Mouse (Mus musculus): Measurements from ENCODE around the gene Babam2. TPM values are rescaled to one million over a fixed set of nuclear protein-coding genes. Genes with fewer than 3 reads are reported as not detected.

The Babam2 gene
- polyA plus RNA-seq, 1 experiment from 2014 or later = 32.3 TPM

DNA sequence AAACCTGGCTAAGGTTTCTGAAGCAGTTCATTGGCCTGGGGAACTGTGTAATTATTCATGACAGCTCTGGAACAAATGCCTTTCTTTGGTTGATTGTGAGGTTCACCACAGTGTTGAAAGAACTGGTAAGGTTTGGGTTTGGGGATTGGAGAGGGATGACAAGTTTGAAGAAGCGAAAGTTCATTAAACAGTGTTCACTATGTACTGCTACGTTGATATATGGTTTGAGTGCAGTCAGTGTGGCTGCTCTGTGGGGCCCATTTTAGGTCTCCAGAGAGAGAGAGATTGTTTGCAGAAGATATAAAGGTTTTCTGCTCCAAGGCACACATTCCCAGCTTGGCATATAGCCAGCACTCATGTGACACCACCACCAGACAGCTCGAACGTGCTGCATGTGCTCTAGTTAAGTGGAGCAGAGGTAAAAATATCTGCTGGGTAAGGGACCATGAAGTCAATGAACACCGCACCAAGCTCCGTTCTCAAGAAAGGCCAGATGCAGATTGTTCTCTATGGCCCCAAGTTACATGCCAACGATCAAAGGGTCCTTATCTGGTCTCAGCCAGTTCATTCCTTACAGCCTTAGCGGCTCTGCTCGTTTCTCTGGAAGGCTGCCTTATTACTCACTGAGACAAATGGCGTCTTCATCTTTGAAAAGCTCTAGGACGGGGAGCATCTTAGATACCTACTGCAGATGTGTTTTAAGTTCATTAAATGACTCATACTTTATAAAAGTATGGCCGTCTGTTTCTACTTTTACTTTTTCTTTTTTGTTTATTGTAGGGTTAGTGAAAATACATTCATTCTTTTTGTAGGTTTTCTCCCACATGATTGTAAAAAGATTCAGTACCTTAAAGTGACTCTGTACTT is 113.5 kb downstream of the Babam2 start:
- peaks cover 6% of the 10 kb centered on the region for H3K4me1 ChIP-seq (ENCODE audit: control insufficient read depth, insufficient read depth, low read length)
- WGBS = 41% methylated on average over 12 of the region's 12 CpGs
- H3K27ac ChIP-seq (ENCODE audit: low read depth, low read length) = no peak overlapping the region
- DNase-seq (ENCODE audit: low spot score) (peak; percentile 60), ATAC-seq (no peak; the same call in 1 of the 2 replicates)
- H3K27me3 ChIP-seq (replicated peaks; ENCODE audit: control insufficient read depth, insufficient read depth, low read length) = no peaks in the 10 kb centered on the region
- H3K9me3 ChIP-seq (replicated peaks; ENCODE audit: control insufficient read depth, low read length) = no peaks in the 10 kb centered on the region
- H3K4me3 ChIP-seq (ENCODE audit: low read depth, low read length) = no peak overlapping the region
- no peak overlapping the region for H3K4me2 ChIP-seq (ENCODE audit: low read length)
- H3K36me3 ChIP-seq (ENCODE audit: control insufficient read depth, insufficient read depth, low read length) = no peaks in the 10 kb centered on the region
- no peak overlapping the region for H3K9ac ChIP-seq (ENCODE audit: low read length)

DNA sequence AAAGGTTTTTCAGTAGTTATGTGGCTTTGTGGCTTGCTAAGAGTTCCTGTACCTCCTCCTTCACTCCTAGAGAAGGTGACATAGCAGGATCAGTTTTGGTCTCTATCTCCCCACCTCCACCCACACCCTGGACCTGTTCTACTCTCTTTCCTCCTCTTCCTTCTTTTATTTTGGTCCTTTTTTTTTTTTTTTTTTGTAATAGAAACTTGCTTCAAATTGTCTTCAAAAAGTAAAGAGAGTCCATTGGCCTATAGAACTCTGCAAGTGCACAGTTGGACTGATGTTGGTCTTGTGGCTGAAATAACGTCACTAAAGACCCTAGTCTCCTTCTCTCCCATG is 114.1 kb downstream of the Babam2 start:
- ATAC-seq = no peak
- 82% methylated on average over 1 of the region's 1 CpGs for WGBS
- no peaks in the 10 kb centered on the region for H3K36me3 ChIP-seq (ENCODE audit: control insufficient read depth, insufficient read depth, low read length)

DNA sequence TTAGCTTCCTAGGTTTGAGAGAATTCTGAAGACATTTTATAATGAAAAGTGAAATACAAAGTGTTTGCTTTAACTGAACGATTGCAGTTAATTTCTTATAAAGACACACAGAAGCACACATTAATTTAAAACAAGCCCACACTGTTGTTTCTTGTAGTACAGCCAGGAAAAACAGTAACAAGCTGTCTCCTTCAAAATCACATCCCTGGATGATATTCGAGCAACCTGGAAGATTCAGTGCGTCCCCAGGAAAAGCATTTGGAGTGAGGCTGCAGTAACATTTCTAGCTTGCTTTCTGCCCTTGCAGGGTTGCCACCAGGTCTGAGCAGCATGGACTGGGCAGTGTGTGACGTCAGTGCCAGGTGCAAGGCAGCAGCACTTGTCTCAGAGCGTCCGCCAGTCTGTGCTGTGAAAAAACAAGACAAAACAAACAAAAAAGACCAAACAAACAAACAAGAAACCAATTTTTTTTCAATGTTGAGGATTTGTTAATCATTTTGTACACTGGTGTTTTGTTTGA is 115.7 kb downstream of the Babam2 start:
- 77% methylated on average over 6 of the region's 6 CpGs for WGBS
- Histone ChIP-seq H3K4me2 (ENCODE audit: low read length) (no peak overlapping the region), H3K36me3 (ENCODE audit: control insufficient read depth, insufficient read depth, low read length) (no peaks in the 10 kb centered on the region), H3K4me3 (ENCODE audit: low read depth, low read length) (no peak overlapping the region), H3K9ac (ENCODE audit: low read length) (no peak overlapping the region), H3K9me3 (replicated peaks; ENCODE audit: control insufficient read depth, low read length) (no peaks in the 10 kb centered on the region), H3K4me1 (ENCODE audit: control insufficient read depth, insufficient read depth, low read length) (peaks cover 6% of the 10 kb centered on the region), H3K27ac (ENCODE audit: low read depth, low read length) (no peak overlapping the region), H3K27me3 (replicated peaks; ENCODE audit: control insufficient read depth, insufficient read depth, low read length) (no peaks in the 10 kb centered on the region)
- DNase-seq (ENCODE audit: low spot score) (no peak), ATAC-seq (no peak)

More for the DNA sequence above, 114.1 kb downstream of the Babam2 start:
- DNase-seq (ENCODE audit: low spot score) = no peak
- H3K4me3 ChIP-seq (ENCODE audit: low read depth, low read length) = no peak overlapping the region
- no peak overlapping the region for H3K27ac ChIP-seq (ENCODE audit: low read depth, low read length)
- no peaks in the 10 kb centered on the region for H3K9me3 ChIP-seq (replicated peaks; ENCODE audit: control insufficient read depth, low read length)
- peaks cover 6% of the 10 kb centered on the region for H3K4me1 ChIP-seq (ENCODE audit: control insufficient read depth, insufficient read depth, low read length)
- H3K27me3 ChIP-seq (replicated peaks; ENCODE audit: control insufficient read depth, insufficient read depth, low read length) = no peaks in the 10 kb centered on the region
- no peak overlapping the region for H3K9ac ChIP-seq (ENCODE audit: low read length)
- no peak overlapping the region for H3K4me2 ChIP-seq (ENCODE audit: low read length)

DNA sequence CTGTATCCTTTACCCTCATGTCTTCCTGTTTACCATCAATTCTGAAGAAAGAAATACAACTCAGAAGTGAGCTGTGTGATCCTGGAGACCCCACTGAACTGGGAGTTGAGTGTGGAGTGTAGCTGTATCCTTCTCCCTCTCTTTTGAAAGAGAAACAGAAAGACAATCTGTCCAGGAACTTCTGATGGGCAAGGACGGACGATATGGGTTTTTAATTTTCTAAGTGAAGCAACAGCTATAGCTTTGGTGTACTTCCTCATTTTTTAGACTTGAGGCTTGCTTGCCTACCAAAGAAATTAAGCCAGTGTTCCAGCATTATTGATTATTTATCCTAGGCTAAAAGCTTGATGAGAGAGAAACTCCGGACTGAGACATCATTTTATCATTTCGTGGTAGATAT is 116.6 kb downstream of the Babam2 start:
- Histone ChIP-seq H3K27ac (ENCODE audit: low read depth, low read length) (no peak overlapping the region), H3K9ac (ENCODE audit: low read length) (no peak overlapping the region), H3K4me1 (ENCODE audit: control insufficient read depth, insufficient read depth, low read length) (peaks cover 6% of the 10 kb centered on the region), H3K27me3 (replicated peaks; ENCODE audit: control insufficient read depth, insufficient read depth, low read length) (no peaks in the 10 kb centered on the region), H3K4me2 (ENCODE audit: low read length) (no peak overlapping the region), H3K4me3 (ENCODE audit: low read depth, low read length) (no peak overlapping the region), H3K9me3 (replicated peaks; ENCODE audit: control insufficient read depth, low read length) (no peaks in the 10 kb centered on the region), H3K36me3 (ENCODE audit: control insufficient read depth, insufficient read depth, low read length) (no peaks in the 10 kb centered on the region)
- no peak for DNase-seq (ENCODE audit: low spot score)
- 91% methylated on average over 4 of the region's 4 CpGs for WGBS
- no peak for ATAC-seq

DNA sequence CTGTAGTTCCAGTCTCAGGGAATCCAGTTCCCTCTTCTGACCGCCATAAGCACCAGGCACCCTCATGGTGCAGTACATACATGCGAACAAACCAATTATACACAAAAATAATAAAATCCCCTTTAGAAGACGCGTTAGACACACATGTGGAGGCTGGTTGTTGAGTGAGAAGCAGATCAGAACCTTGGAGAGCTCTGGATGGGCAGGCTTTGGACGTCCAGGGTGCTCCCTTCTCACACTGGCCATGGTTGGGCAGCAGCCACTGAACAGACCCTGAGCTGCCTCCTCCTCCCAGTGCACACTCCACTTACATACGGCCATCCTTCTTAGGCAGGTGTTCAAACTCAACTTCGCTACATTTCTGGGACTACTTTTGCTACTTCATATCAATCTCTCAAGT is 117.6 kb downstream of the Babam2 start:
- Histone ChIP-seq H3K27ac (ENCODE audit: low read depth, low read length) (no peak overlapping the region), H3K4me1 (ENCODE audit: control insufficient read depth, insufficient read depth, low read length) (peaks cover 6% of the 10 kb centered on the region), H3K27me3 (replicated peaks; ENCODE audit: control insufficient read depth, insufficient read depth, low read length) (no peaks in the 10 kb centered on the region), H3K4me3 (ENCODE audit: low read depth, low read length) (no peak overlapping the region), H3K4me2 (ENCODE audit: low read length) (no peak overlapping the region), H3K9ac (ENCODE audit: low read length) (no peak overlapping the region), H3K9me3 (replicated peaks; ENCODE audit: control insufficient read depth, low read length) (no peaks in the 10 kb centered on the region), H3K36me3 (ENCODE audit: control insufficient read depth, insufficient read depth, low read length) (no peaks in the 10 kb centered on the region)
- ATAC-seq (no peak), DNase-seq (ENCODE audit: low spot score) (no peak)
- 79% methylated on average over 7 of the region's 7 CpGs for WGBS

DNA sequence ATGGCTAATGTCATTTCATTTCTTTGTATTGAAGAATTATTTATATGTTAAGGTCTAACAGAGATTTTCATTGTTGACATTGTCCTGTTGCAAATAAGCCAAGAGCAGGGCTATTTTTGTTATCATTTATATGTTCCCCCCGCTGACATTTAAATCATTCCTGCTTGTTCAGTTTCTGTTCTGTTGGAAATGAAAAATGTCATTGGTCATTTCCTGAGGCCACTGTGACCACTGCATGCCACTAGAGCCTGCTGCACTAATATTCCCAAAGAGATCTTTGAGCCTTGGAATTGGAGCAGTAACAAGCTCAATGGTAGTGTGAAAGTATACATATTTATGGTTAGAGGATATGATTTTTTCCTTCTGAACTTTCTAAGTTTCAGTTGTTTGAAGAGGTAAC is 118.6 kb downstream of the Babam2 start:
- no peaks in the 10 kb centered on the region for H3K27me3 ChIP-seq (replicated peaks; ENCODE audit: control insufficient read depth, insufficient read depth, low read length)
- WGBS = 88% methylated on average over 1 of the region's 1 CpGs
- H3K4me1 ChIP-seq (ENCODE audit: control insufficient read depth, insufficient read depth, low read length) = peaks cover under 1% of the 10 kb centered on the region; the same call in 1 of the 2 replicates
- DNase-seq (ENCODE audit: low spot score) = no peak
- H3K9ac ChIP-seq (ENCODE audit: low read length) = no peak overlapping the region
- H3K36me3 ChIP-seq (ENCODE audit: control insufficient read depth, insufficient read depth, low read length) = no peaks in the 10 kb centered on the region
- no peak overlapping the region for H3K4me3 ChIP-seq (ENCODE audit: low read depth, low read length)
- ATAC-seq = no peak
- no peak overlapping the region for H3K4me2 ChIP-seq (ENCODE audit: low read length)
- H3K9me3 ChIP-seq (replicated peaks; ENCODE audit: control insufficient read depth, low read length) = no peaks in the 10 kb centered on the region
- no peak overlapping the region for H3K27ac ChIP-seq (ENCODE audit: low read depth, low read length)

DNA sequence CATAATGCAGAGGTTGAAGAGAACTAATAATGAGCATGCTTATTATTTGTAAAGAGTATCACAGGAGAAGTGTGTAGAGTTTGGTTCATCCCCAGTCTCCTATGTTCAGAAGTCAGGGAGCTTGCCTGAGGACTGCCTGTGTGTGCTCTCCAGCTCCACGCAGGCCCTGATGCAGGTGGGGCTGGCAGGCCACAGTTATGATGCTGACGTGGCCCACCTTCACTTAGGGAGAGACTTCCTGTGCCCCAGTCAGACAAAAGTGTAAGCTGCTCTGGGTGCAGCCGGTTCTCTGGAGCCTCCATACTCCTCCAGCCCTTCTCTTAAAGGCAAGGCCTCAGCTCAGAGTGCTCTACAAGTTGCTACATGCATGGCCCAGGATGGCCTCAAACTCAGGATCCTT is 123.3 kb downstream of the Babam2 start:
- 93% methylated on average over 3 of the region's 3 CpGs for WGBS
- Histone ChIP-seq H3K27ac (ENCODE audit: low read depth, low read length) (no peak overlapping the region), H3K4me1 (ENCODE audit: control insufficient read depth, insufficient read depth, low read length) (no peaks in the 10 kb centered on the region), H3K4me3 (ENCODE audit: low read depth, low read length) (no peak overlapping the region), H3K4me2 (ENCODE audit: low read length) (no peak overlapping the region), H3K36me3 (ENCODE audit: control insufficient read depth, insufficient read depth, low read length) (no peaks in the 10 kb centered on the region), H3K9ac (ENCODE audit: low read length) (no peak overlapping the region), H3K9me3 (replicated peaks; ENCODE audit: control insufficient read depth, low read length) (no peaks in the 10 kb centered on the region), H3K27me3 (replicated peaks; ENCODE audit: control insufficient read depth, insufficient read depth, low read length) (no peaks in the 10 kb centered on the region)
- ATAC-seq (no peak), DNase-seq (ENCODE audit: low spot score) (no peak)

DNA sequence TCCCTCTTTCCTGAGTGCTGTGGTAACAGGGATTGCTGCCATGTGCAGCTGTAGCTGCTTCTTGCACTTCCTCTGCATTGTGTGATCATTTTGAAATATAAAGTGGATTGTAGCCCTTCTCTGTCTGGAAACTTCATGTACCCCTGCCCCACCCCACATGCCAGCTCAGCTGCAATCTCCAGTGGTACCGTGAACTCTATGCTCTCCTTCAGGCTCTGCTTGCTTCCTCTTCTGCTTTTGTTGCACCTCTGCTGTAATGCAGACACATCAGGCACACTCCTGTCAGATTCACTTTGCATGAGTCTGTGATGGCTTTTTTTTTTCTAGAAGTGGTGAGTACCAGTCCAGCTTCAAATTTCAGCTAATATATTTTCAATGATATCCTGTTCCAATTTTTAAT is 123.7 kb downstream of the Babam2 start:
- H3K36me3 ChIP-seq (ENCODE audit: control insufficient read depth, insufficient read depth, low read length) = no peaks in the 10 kb centered on the region
- no peak for DNase-seq (ENCODE audit: low spot score)
- H3K4me1 ChIP-seq (ENCODE audit: control insufficient read depth, insufficient read depth, low read length) = no peaks in the 10 kb centered on the region
- H3K4me2 ChIP-seq (ENCODE audit: low read length) = no peak overlapping the region
- WGBS = 88% methylated on average over 1 of the region's 1 CpGs
- no peak overlapping the region for H3K9ac ChIP-seq (ENCODE audit: low read length)
- no peak overlapping the region for H3K27ac ChIP-seq (ENCODE audit: low read depth, low read length)
- ATAC-seq = no peak
- no peaks in the 10 kb centered on the region for H3K27me3 ChIP-seq (replicated peaks; ENCODE audit: control insufficient read depth, insufficient read depth, low read length)
- no peak overlapping the region for H3K4me3 ChIP-seq (ENCODE audit: low read depth, low read length)
- H3K9me3 ChIP-seq (replicated peaks; ENCODE audit: control insufficient read depth, low read length) = no peaks in the 10 kb centered on the region

DNA sequence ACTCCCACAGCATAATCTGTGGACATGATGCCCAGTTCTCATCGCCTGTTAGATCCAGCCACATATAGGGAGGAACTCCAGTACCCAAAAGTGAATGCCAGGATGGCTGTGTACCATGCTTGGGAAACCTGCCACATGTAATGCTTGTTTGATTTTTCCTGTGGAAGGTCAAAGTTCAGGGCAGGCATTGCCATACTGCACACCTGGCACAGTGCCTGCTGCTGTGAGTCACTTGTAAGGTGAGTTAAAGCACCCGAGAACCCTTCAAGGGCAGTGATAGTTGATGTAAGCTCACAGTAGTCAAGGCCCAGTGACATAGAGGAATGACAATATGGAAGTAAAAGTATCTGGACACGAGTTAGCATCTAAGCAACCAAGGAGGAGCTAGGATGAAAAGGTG is 126.2 kb downstream of the Babam2 start:
- DNase-seq (ENCODE audit: low spot score) (no peak), ATAC-seq (no peak)
- H3K36me3 ChIP-seq (ENCODE audit: control insufficient read depth, insufficient read depth, low read length) = no peaks in the 10 kb centered on the region
- no peaks in the 10 kb centered on the region for H3K9me3 ChIP-seq (replicated peaks; ENCODE audit: control insufficient read depth, low read length)
- H3K27me3 ChIP-seq (replicated peaks; ENCODE audit: control insufficient read depth, insufficient read depth, low read length) = no peaks in the 10 kb centered on the region
- H3K4me1 ChIP-seq (ENCODE audit: control insufficient read depth, insufficient read depth, low read length) = no peaks in the 10 kb centered on the region
- no peak overlapping the region for H3K27ac ChIP-seq (ENCODE audit: low read depth, low read length)
- no peak overlapping the region for H3K4me2 ChIP-seq (ENCODE audit: low read length)
- H3K4me3 ChIP-seq (ENCODE audit: low read depth, low read length) = no peak overlapping the region
- WGBS = 87% methylated on average over 3 of the region's 3 CpGs
- no peak overlapping the region for H3K9ac ChIP-seq (ENCODE audit: low read length)

All from forebrain, embryonic 14.5 days (tissue).